Mouse (Mus musculus) T-helper 1 cell (primary cell): ENCODE results near the gene Fmc1.

Experiments
- in situ Hi-C: fragments of 300-600 bp; cut with MboI, MseI; formaldehyde crosslinking; loops from one replicate; pipeline ENCODE4 v1.15.1; 2025; ENCODE audit warnings: high pct_unique_total_duplicates

The Fmc1 gene

GRCm38 (mm10) chr6:38551989-38552635 is 18.8 kb downstream of the Fmc1 start:
- in situ Hi-C loops: no loop called here

- in situ Hi-C loops: no loop called here
Observed at GRCm38 (mm10) chr6:38552636-38553000, 19.3 kb downstream of the Fmc1 start.

DNA sequence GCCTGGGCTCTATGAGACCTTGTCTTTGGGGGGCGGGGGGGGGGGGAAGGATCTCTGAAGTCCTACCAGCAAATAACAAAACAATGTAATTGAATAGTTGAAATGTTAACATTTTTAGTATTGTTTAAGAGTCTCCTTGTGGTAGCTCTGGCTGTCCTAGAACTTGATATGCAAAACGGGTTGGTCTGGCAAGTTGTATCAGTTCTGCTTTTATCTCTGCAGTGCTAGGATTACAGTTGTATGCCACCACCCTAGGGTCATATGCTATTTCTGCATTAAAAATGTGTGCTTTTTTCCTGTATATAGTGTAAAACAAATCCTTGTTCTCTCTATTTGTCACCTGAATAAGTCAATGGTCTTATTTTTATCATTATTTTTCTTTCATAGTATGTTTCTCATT is 42.8 kb downstream of the Fmc1 start:
- in situ Hi-C loops: no loop called here

DNA sequence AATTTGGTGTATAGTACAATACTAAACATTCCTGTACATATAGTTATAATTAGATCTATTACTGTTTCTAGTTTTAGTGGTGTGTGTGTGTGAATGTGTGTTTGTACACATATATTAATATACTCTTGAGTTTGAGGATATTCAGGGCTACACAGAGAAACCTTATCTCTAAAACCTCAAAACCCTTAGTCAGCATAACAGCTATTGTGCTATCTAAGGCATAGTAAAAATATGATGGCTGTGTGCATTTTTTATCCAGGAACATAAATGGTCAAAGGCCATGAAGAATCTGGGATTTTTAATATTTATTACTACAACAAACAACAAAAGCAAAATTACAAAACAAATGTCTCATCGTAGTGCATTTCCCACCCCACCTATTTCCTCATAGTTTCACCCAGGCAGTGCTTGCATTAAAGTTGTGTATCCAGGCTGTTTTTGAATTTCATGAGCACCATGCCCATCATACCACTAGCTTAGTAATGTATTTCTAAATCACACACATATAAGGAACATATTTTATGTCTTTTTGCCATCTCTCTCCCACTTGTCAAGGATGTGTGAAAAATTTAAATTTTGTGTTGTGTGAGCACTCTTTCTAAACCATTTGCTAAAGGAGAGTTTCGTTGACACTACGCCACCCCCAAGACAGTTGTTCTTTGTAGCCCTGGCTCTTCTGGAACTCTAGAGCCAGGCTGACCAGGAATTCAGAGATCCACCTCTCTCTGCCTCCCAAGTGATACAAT is 47.0 kb downstream of the Fmc1 start:
- in situ Hi-C loops: no loop called here

DNA sequence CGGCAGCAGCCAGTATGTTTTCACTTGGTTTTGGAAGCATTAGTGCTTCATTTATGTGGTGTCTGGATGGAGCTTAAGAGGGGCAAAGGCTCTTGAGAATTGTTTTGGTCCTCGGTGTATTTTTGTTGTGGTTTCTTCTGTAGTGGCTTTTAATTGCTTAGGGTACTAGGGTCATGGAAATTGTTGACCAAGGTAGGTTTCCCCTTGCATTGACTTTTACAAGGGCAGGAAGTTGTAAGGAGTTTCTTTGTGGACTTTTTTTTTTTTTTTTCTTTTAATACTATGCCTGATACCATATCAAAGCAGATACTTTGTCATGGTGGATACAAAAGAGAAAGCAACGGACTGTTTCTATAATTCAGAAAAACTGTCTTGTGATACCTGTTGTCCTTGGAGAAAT is 48.4 kb downstream of the Fmc1 start:
- in situ Hi-C loops: no loop called here
